Mouse (Mus musculus): ENCODE measurements around the gene 0610010K14Rik.

0610010K14Rik gene

DNA sequence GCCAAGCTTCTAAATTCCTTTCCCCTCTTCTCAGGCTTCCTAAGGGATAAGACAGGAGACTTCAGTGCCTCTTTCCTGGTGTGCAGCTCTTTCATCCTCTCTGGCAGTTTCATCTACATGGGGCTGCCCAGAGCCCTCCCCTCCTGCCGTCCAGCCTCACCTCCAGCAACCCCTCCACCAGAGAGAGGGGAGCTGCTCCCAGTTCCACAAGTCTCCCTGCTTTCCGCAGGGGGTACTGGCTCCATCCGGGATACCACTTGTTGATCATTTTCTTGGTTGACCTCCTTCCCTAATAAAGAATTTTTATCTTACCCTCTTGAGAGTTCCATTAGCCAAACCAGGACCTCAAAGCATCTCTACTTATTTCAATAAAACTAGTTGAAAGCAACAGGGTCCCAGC is 21.6 kb downstream of the 0610010K14Rik start:
- DNase-seq (ENCODE audit: extremely low spot score, low spot score), result no peak

DNA sequence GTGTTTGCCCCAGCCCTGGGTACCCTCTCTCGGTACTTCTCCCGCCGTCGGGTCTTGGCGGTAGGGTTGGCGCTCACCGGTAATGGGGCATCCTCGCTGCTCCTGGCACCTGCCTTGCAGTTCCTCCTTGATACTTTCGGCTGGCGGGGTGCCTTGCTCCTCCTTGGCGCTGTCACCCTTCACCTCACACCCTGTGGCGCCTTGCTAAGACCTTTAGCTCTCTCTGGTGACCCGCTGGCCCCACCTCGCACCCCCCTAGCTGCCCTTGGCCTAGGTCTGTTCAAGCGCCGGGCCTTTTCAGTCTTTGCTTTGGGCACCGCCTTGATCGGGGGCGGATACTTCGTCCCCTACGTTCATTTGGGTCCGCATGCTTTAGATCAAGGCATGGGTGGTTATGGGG is 22.4 kb downstream of the 0610010K14Rik start:
- peak; percentile 23 for DNase-seq (ENCODE audit: extremely low spot score, low spot score)

DNA sequence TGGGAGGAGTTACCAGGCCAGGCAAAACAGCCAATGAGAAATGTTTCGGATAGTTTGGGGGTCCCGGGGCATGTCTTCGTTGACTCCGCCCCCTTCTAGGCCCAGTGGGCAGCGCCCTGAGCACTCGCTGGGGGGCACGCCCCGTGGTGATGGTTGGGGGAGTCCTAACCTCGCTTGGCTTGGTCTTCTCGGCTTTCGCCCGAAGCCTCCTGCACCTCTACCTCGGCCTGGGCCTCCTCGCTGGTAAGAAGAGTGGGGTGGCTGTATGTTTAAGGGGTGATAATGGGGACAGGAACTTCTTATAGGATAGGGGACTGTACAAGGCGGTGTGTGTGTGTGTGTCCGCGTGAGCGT is 22.9 kb downstream of the 0610010K14Rik start:
- no peak for DNase-seq (ENCODE audit: extremely low spot score, low spot score)

DNA sequence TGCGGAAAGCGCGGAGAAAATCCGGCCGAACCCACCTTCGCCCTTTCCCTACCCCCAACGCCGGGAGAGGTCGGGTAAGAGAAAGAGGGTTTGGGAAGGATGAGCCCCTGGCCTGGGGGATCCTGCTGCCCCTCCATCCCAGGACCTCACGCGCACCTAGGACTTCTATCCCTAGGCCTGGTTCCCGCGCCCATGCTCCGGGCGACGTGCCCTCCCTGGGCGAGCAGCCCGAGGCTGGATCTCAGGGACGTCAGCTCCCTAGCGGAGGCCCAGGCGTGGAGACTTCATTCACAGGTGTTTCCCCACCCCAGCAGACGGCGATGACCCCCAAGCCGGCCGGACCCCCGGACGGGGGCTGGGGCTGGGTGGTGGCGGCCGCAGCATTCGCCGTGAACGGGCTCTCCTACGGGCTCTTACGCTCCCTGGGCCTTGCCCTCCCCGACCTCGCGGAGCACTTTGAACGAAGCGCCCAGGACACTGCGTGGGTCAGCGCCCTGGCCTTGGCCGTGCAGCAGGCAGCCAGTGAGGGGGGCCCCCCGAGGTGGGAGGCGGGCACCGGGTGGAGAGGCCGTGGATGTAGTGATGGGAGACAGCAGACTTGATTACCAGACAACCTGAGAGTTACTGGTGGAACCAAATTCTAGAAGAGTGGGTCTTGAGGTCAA is 23.4 kb downstream of the 0610010K14Rik start:
- DNase-seq (ENCODE audit: extremely low spot score, low spot score), result peak; percentile 64

DNA sequence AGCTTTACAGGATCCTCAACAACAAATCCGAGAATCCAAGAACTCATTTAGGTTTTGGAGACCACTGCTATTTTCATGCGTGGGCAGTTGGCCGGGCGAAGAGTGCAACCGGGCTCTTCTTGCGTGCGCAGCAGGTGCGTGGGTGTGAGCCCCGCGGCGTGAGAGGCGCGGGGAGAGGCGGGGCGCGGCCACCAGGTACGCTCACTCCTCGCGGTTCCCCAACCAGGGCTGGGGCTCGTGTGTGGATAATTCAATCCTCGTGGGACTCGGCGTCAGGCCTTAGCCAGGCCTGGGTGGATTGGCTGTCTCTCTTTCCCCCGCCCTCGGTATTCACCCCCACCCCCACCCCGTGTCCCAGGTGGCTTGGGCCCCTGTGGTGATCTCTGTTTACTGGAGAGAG is 24.0 kb downstream of the 0610010K14Rik start:
- DNase-seq (ENCODE audit: extremely low spot score, low spot score), result no peak

DNA sequence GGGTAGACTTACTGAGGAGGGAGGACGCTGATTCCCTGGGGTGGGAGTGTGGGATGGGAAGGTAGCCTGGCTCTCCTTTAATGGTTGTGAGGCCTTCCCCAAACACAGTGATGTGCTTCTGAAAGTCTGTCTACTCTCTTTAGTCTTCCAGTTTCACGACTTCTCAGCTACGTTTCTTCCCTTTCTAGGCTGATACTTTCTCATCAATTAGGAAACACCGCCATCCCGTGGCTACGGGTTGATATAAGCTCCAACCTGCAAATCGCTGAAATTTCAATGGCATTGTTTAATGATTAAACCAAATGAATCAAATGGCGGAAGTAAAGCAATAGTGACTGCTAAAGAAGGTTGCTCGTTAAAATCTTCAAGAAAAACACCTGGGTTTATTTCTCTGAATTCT is 24.8 kb downstream of the 0610010K14Rik start:
- DNase-seq (ENCODE audit: extremely low spot score, low spot score), result peak; percentile 51

DNA sequence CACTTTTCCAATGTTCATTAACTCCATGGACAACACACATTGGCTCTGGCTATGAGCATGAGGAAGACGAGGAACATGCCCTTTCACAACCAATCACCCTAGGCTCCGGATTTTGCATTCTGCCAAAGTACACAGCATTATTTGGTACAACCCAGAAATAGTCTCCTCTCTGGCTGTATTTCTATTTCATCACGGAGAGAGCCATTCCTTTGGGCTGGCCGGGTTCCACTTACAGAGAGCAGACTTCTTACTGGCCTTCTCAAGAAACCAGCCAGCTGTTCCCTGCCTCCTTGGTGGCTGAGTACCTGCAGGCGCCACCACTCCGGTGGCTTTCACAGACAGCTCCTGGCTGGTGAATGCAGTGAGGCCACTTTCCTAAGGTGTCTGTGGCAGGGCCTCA is 25.3 kb downstream of the 0610010K14Rik start, which contains the start of gene Slc16a11:
TSS of gene Slc16a11 (plus strand) at position 330 of the 400 bp plus-strand sequence.
- DNase-seq (ENCODE audit: extremely low spot score, low spot score), result no peak

DNA sequence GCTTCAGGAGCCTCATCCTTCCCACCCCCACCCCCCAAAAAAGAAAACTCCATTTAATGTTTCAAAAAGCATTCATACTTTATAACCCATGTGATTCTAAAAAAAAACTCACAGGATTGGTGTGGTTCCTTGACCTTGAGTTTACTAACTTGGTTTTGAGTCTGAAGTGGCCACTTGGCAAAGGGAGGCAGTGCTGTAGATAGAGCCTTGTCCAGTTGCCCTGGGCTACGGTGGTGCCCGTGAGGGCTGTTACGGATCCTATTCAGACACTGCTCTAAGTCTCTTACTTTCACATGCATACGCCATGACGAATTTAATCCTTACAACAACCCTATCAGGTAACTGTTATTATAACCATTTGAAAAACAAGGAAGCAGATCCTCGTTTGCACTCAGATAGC is 25.7 kb downstream of the 0610010K14Rik start:
- DNase-seq (ENCODE audit: extremely low spot score, low spot score), result no peak

DNA sequence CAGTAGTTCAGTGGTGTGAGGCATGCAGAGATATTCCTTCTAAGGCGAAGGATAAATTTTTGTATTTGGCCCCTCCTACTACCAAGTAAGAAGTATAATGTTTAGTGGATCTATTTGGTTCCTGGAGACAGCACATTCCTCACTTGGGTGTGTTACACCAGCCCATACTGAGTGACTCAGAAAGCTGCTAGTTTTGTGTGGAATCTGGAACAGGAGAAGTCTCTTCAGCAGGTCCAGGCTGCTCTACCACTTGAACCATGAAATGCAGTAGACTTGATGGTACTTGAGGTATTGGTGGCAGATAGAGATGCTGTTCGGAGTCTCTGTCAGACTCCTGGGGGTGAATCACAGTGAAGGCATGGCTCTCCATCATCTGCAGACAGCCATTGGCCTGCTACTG is 27.0 kb downstream of the 0610010K14Rik start:
- no peak for DNase-seq (ENCODE audit: extremely low spot score, low spot score)

DNA sequence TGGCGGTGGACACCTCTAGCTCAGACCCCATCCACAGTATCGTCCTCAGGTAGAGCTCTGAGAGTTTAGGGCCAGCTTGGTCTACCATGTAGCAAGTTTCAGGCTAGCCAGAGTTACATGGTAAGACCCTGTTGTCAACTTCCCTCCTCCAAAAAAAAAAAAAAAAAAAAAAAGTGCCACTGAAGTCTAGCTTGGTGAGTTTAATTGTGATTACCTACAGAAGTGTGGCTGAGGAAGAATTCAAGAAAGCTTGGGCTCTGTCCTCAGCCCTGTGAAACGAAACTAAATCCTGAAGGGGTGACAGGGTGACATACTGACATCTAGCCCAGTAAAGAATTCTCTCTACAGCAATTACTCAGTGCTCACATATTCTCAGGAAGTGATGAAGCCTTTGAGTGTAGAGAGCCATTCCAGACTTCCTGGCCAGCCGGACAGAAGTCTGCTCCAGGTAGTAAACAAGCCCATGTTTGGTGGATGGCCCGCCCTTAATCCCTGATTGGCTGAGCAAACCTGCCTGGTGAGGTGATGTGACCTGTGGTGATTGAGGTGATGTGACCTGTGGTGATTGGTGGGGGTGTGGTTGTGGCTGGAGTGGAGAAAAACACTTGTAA is 28.8 kb downstream of the 0610010K14Rik start:
- DNase-seq (ENCODE audit: extremely low spot score, low spot score), result no peak

DNA sequence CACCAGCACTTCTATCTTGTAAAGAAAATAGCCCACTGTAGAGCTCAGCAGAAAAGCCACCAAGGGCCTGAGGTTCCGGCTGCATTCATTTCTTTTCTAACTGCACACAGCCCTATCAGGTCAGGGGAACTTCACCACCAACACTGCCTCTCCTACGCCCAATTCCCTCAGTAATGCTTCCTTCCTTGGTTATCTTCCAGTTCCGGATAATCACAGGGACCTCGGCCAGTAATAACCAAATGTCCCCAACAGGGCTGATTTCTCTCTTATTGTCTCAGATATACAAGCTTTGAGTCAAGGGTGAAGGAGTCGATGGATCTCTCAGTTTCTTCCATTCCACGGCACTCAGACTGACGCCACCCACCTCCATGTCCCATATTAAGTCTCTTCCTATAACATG is 30.4 kb downstream of the 0610010K14Rik start:
- no peak for DNase-seq (ENCODE audit: extremely low spot score, low spot score)

DNA sequence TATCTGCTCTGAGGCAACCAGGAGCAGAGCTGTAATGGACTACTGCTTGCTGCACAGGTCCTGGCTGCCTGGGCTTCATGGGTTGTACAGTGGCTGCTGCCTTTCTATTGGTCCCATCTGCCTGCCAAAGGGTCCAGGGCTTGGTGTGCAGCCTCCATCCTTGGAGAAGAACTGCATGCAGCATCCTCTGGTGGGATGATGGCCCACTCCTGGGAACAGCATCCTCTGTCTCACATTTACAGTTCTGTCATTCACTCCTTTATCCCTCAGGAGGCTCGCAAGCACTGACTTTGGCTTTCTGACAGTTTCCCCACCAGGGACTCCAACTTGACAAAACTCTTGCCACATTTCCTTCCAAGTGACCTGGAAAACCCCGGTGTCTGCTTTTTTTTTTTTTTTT is 30.9 kb downstream of the 0610010K14Rik start:
- no peak for DNase-seq (ENCODE audit: extremely low spot score, low spot score)

DNA sequence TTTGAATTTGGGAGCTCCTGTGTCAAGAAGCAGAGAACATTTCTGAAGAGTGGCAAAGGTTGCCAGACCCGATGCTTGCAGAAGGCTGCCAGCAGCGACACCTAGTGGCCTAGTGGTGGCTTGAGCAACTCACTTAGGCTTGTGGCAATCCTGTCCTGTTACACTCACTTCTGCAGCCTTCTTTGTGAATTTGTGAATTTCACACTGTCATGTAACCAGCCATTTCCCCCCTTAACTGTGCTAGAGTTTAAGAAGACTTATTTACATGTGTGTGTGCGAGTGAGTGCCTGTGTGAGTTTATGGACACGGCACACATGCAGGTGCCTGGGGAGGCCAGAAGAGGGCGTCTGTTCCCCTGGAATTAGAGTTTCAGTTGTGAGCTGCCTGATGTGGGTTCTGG is 36.0 kb downstream of the 0610010K14Rik start:
- DNase-seq (ENCODE audit: extremely low spot score, low spot score), result peak; percentile 82

DNA sequence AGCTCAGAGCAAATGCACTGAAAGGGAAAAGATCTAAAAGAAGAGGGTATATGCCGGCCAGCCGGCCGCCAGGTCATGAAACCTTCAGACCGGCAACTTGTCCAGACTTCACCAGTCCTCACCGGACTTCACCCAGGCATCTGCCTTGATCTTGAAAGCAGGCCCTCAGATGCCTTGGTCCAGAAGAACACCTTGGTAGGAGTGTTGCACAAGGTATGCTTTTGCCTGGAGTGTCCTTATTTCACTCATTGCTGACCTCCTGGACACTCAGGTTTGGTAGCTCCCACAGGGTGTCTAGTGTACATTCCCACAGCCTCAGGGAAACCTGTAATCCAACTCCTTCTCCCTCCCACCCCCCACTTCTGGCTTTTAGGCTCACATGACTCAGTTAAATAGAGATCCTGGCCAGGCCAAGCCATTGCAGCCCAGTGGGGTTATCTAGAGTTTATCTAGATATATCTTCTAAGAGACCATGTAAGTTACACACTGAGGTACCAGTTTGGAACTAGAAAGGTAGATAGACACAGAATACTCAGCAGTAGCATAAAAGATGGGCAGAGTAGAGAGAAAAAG is 37.6 kb downstream of the 0610010K14Rik start:
- DNase-seq (ENCODE audit: extremely low spot score, low spot score), result no peak

DNA sequence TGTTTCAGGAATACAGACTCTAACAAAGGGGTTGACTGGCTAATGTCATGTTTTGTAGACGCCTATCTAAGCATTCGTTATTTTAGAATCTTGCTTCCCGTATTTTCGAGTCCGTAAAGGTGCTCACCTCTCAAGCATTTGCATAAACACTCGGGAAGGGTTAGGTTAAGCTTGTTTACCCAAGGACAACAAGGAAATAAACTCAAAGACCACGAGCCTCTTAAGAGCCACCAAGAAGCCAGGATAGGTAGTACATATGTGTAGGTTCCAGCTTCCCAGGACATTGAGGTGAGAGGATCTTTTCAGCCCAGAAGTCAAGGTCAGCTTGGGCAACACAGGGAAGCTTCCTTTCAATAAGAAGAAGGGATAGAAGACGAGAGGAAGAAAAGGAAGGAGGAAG is 38.6 kb downstream of the 0610010K14Rik start:
- DNase-seq (ENCODE audit: extremely low spot score, low spot score), result no peak

DNA sequence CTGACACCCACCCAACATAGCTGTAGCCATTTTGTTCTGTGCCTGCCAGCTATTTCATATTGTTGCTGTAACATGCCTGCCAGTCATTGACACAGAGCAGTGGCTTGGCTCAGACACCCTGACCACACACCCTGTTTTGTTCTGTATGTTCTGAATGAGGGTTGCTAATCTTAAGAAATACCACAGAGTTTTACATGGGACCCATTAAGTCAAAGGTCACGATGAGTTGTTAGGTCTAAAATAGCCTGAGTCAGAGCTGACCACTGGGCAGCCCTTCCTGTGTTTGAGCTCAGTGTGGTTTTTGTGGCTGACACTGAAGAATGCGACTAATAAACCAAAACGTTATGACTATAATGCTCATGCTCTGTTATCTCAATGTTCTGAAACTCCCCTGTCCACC is 39.4 kb downstream of the 0610010K14Rik start:
- no peak for DNase-seq (ENCODE audit: extremely low spot score, low spot score)

DNA sequence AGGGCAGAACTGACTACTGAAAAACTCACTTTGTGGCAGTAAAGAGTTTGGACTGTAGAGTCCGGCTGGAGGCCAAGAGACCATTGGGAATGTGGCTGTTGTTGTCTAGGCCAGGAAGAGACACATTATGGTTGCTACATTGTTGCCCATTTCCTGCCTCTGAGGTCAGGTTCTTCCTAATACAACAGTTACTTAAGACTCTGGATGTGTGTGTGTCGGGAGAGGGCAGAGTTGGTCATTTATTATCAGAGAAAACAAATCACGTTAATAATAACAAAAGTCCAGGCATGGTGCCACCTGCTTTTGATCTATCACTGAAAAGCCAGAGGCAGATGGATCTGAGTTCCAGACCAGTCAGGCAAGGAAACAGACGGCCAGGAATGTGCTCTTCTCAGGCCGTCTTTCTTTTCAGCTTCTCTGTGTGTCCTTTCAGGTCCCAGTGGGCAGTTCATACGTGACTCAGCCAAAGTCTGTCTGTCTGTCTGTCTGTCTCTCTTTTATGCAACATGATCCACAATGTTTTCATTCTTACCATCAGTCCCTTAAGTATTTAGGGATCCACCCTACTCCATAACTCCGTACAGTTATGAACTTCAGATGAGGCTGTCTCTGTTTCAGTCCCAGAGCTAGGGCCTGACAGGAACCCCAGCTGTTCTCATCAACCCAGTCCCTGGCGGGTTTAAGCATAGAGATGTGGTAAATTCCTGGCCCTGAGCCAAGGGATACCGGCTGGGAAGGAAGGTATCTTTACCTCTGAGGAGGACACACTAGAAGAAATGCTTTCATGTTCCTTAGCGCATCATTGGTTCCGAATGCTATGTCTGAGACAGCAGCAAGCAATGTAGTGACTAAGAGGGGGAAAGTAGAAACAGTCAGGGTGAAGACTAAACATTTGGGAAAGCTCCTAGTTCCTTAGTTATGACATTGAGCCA is 44.1 kb downstream of the 0610010K14Rik start:
- DNase-seq (ENCODE audit: extremely low spot score, low spot score), result no peak

DNA sequence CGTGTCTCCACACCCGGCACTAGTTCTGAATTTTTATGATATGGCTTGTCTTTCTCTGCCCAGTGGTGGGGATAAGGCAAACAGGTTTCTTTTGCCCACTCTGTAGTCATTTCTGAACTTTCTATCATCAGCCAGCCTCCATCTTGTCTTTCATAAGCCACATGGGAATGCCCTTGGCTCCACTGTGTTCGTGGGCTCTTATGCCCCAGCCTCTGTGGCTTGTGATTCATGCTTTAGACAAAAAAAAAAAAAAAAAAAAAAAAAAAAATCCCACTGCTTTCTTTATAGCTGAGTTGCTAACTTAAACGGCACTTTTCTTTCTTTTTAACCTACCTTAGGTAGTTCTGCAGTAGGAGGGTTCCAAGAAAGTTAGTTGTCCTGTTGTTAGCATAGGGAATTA is 45.6 kb downstream of the 0610010K14Rik start:
- DNase-seq (ENCODE audit: extremely low spot score, low spot score), result no peak

DNA sequence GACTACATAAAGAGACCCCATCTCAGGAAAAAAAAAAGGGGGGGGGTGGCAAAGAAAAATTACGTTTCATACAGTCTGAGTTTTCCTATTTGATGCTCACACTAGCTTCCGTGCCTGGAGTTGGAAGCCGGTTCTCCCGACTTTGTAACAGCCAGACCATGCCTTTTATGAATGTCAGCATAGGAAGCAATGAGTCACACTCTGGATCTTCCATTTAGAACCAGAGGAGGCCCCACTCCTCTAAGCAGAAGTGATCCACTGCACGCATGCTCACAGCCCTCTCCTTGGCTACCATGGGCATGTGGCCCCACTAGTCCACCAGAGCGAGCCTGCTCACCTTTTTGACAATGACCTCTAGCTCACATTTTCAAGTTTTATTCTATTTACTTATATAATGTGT is 46.5 kb downstream of the 0610010K14Rik start:
- no peak for DNase-seq (ENCODE audit: extremely low spot score, low spot score)

DNA sequence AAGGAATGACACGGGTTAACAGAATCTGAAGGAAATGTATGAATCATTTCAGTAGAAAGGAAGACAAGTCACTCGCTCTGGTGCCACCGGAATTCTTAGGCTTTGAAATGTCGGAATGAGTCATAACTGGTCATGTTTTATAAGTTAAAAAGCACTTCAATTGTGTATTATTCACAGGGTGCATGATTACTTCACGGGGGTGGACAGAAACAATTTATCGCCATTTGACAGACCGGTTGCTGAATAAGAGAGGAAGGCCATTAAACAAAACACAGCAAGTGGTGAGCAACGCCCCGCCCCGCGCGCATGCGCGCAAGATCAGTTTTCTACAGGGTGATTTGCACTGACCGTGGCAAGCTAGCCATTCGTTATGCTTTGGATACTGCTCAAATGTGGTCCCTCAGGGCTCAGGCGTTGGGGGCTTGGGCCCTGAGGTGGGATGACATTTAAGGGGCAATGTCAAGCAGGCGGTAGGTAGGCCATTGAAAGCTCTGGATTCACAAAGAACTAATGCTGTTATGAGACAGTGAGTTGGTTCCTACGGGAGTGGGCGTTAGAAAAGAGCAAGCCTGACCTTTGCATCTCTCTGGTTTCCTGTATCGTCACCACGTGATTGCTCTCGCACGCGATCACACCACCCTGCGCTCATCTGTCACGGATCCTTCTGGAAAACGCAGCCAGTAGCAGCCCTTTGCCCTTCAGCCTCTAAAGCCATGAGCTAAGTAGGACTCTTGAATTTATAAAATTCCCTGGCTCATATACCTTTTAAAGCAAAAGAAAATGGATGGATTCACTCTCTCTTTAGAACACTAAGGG is 48.2 kb downstream of the 0610010K14Rik start:
- no peak for DNase-seq (ENCODE audit: extremely low spot score, low spot score)

Data from neural tube, embryonic 10.5 days (tissue).